Mouse (Mus musculus): ENCODE data around the gene Hydin.
A peak's percentile ranks its signal among the peaks of the same experiment; 100 is the strongest.

GRCm38 (mm10) chr8:110629245-110630063, 362.7 kb downstream of the Hydin start:
- TF ChIP-seq POLR2A (IDR thresholded peaks at IDR 0.05; ENCODE audit: insufficient read depth, low read depth, low read length) (no peak), CTCF (IDR thresholded peaks at IDR 0.05; ENCODE audit: insufficient read depth, low read depth, low read length) (0 out of 2 replicates have a peak, but pooled peaks have one; percentile 43)

All from olfactory bulb, adult 2 months (tissue).